Mouse (Mus musculus): Measurements from ENCODE around the gene Gm8922.
"Not testable (repeated sequence)": the region's sequence is repeated elsewhere in the genome, so short reads cannot be mapped to it uniquely, and the experiment has no call there.

Gm8922 gene

DNA sequence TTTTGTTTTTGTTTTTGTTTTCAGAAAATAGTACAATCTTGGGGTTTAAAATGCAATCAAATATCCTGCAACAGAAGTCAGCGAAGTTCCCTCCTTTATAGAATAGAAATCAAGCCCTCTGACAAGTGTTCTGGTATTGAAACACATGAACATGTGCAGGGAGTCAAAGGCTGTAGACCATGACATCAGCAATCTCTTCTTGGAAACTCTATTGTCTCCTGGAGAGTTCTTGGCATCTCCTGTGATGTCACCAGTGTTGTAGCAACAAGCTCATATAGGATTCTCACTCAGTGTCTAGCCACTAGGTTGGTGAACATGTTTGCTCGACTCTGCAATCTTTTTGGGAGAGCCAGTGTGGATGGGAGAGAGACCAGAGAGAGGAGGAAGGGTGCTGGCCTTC is at the start of gene Gm8922:
Gm8922 (plus strand) TSS at position 301 of the 400 bp plus-strand sequence.
- DNase-seq (ENCODE audit: low read depth, low spot score), result not testable (repeated sequence)
